Mouse (Mus musculus): ENCODE measurements around the gene Gsc.

DNA sequence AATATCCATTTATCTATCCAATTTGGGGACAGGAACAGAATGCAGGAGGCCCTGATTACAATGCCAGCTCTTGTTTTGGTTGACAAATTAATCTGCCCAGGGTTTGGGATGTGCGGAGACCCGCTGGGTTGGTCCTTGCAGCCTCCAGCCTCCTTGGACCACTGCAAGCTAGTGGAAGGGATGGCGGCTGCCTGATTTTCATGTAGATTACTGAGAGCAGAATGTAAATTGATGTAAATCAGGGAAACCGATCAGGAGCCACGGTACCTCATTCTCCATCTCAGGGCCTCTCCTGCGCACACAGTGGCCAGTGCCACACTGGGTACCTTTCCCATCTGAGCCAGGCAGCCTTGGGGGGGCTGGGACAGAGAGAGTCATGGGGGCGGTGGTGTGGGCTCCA, 34.8 kb upstream of the Gsc start:
- TF ChIP-seq CTCF (IDR thresholded peaks at IDR 0.05) = no peak
- TF ChIP-seq POLR2A (IDR thresholded peaks at IDR 0.05; ENCODE audit: insufficient read depth, low read depth, low read length) = no peak
- TF ChIP-seq EP300 (IDR thresholded peaks at IDR 0.05; ENCODE audit: insufficient read depth, low read depth, low read length) = no peak

Measured in heart, adult 2 months (tissue).